Mouse (Mus musculus) kidney, postnatal 0 days (tissue): Measurements from ENCODE around the gene Abhd15. TPM values are rescaled to one million over a fixed set of nuclear protein-coding genes. Genes with fewer than 3 reads are reported as not detected.

ENCODE experiments used
- ATAC-seq: fragments of 200-750 bp; cut with Nextera tagmentation; replicated peaks from 2 replicates; pipeline ENCODE4 v1.8.0; 2017; ENCODE audit warnings: low read depth, moderate number of reproducible peaks, moderate TSS enrichment, moderate library complexity; ENCODE audit not compliant: low FRiP score
- DNase-seq: peaks from one replicate; pipeline ENCODE4 v3.0.0-alpha.2; 2016; ENCODE audit warnings: low spot score
- H3K27ac ChIP-seq: fragments of 300-500 bp; sonication (generic); 2 replicates; pipeline ENCODE4 v1.5.1; 2014; ENCODE audit warnings: mild to moderate bottlenecking
- H3K27me3 ChIP-seq: fragments of 300-500 bp; sonication (generic); 2 replicates; pipeline ENCODE4 v1.6.1; 2014; ENCODE audit warnings: low read length, mixed read lengths; ENCODE audit not compliant: insufficient read depth
- H3K36me3 ChIP-seq: fragments of 300-500 bp; sonication (generic); 2 replicates; pipeline ENCODE4 v1.6.1; 2014; ENCODE audit warnings: low read length, mixed read lengths; ENCODE audit not compliant: insufficient read depth
- H3K4me1 ChIP-seq: fragments of 300-500 bp; sonication (generic); replicated peaks from 2 replicates; pipeline ENCODE4 v1.6.1; 2014; ENCODE audit warnings: antibody characterized with exemption, low read length, mixed read lengths; ENCODE audit not compliant: insufficient read depth
- H3K4me2 ChIP-seq: fragments of 300-500 bp; sonication (generic); 2 replicates; pipeline ENCODE4 v1.6.1; 2014; ENCODE audit warnings: mild to moderate bottlenecking, low read length, moderate library complexity, mixed read lengths
- H3K4me3 ChIP-seq: fragments of 300-500 bp; sonication (generic); replicated peaks from 2 replicates; pipeline ENCODE4 v1.5.1; 2014; ENCODE audit warnings: low read depth, low read length
- H3K9ac ChIP-seq: fragments of 300-500 bp; sonication (generic); 2 replicates; pipeline ENCODE4 v1.6.1; 2014; ENCODE audit warnings: low read depth, low read length
- H3K9me3 ChIP-seq: fragments of 300-500 bp; sonication (generic); replicated peaks from 2 replicates; pipeline ENCODE4 v1.6.1; 2016; ENCODE audit warnings: low read length, inconsistent platforms, mixed read lengths
- CTCF ChIP-seq: IDR thresholded peaks from 2 replicates; pipeline ENCODE4 v1.5.1; 2016; ENCODE audit warnings: antibody characterized with exemption, low read depth, mild to moderate bottlenecking, moderate library complexity
- WGBS: fragments of 180-500 bp; shearing (Covaris S2); extraction: QIAGEN DNeasy Blood & Tissue Kit; methylation state at CpG from one replicate; pipeline ENCODE4 v1.1.7; 2014; 5-methylcytosine and 5-hydroxymethylcytosine counted together
- polyA plus RNA-seq: library from polyadenylated mRNA; unstranded; fragments of >200 nt; fragmentation: Nextera tagmentation; extraction: Ambion mirVana; gene quantifications from 2 replicates; pipeline ENCODE4 v1.2.1, GENCODE M21; 2015

Abhd15 gene
- polyA plus RNA-seq, 1 experiment from 2014 or later, result 1.9 TPM

- no peak for TF ChIP-seq CTCF
- no peak overlapping the region for H3K9ac ChIP-seq
- WGBS, result 93% methylated on average over 4 of the region's 4 CpGs
These were observed 12.9 kb upstream of the Abhd15 start for GRCm38 (mm10) chr11:77501971-77502370.

GRCm38 (mm10) chr11:77502481-77502880 lies 12.4 kb upstream of the Abhd15 start:
- DNase-seq (no peak), ATAC-seq (no peak)
- no peaks in the 10 kb centered on the region for H3K9me3 ChIP-seq
- H3K27ac ChIP-seq, result no peak overlapping the region
- H3K4me3 ChIP-seq, result no peak overlapping the region
- H3K36me3 ChIP-seq, result peaks cover 67% of the 10 kb centered on the region
- H3K4me2 ChIP-seq, result no peak overlapping the region
- no peak overlapping the region for H3K9ac ChIP-seq
- 84% methylated on average over 6 of the region's 6 CpGs for WGBS
- no peaks in the 10 kb centered on the region for H3K27me3 ChIP-seq
- TF ChIP-seq CTCF, result no peak
- peaks cover 8% of the 10 kb centered on the region for H3K4me1 ChIP-seq

More at GRCm38 (mm10) chr11:77501971-77502370, 12.9 kb upstream of the Abhd15 start:
- no peak overlapping the region for H3K4me2 ChIP-seq
- H3K9me3 ChIP-seq, result no peaks in the 10 kb centered on the region
- H3K27me3 ChIP-seq, result no peaks in the 10 kb centered on the region
- H3K36me3 ChIP-seq, result peaks cover 66% of the 10 kb centered on the region
- ATAC-seq (no peak), DNase-seq (no peak)
- H3K27ac ChIP-seq, result no peak overlapping the region
- H3K4me1 ChIP-seq, result peaks cover 13% of the 10 kb centered on the region
- no peak overlapping the region for H3K4me3 ChIP-seq

DNA sequence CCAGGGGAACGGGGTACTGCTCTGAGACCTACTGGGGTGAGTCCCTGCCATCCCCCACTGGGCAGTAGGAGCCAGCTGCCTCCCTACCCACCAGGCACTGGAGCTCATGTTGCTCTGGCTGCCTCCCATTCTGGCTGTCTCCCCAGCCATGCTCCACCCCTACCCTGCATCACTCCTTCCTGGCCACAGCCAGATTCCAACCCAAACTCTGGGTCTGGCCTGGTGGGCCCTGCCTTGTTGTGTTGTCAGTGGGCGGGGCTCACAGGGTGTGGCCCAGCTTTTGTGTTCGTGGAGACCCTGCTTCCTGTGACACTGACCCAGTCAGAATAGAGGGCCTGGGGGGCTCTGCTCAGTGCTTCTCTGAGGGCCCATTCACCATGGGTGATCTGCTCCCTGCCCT lies 11.4 kb upstream of the Abhd15 start:
- WGBS, result 70% methylated on average over 3 of the region's 3 CpGs
- Histone ChIP-seq H3K4me3 (no peak overlapping the region), H3K9ac (no peak overlapping the region), H3K27ac (no peak overlapping the region), H3K9me3 (no peaks in the 10 kb centered on the region), H3K4me1 (peaks cover 4% of the 10 kb centered on the region), H3K27me3 (no peaks in the 10 kb centered on the region), H3K4me2 (no peak overlapping the region), H3K36me3 (peaks cover 67% of the 10 kb centered on the region)
- ATAC-seq (no peak), DNase-seq (no peak)
- TF ChIP-seq CTCF, result no peak

GRCm38 (mm10) chr11:77504377-77504776 lies 10.5 kb upstream of the Abhd15 start:
- Histone ChIP-seq H3K9me3 (no peaks in the 10 kb centered on the region), H3K4me2 (no peak overlapping the region), H3K27ac (no peak overlapping the region), H3K4me1 (peaks cover 5% of the 10 kb centered on the region), H3K36me3 (peaks cover 64% of the 10 kb centered on the region), H3K4me3 (no peak overlapping the region), H3K27me3 (no peaks in the 10 kb centered on the region), H3K9ac (no peak overlapping the region)
- ATAC-seq (no peak), DNase-seq (no peak)
- TF ChIP-seq CTCF, result no peak
- WGBS, result 93% methylated on average over 19 of the region's 19 CpGs

- no peak overlapping the region for H3K4me3 ChIP-seq
- no peaks in the 10 kb centered on the region for H3K9me3 ChIP-seq
- DNase-seq (no peak), ATAC-seq (peak; percentile 11; the same call in 1 of the 2 replicates)
- peaks cover 55% of the 10 kb centered on the region for H3K36me3 ChIP-seq
- H3K27ac ChIP-seq, result peak overlapping the region; percentile 31; the same call in 1 of the 2 replicates
- peaks cover 9% of the 10 kb centered on the region for H3K4me1 ChIP-seq
- H3K27me3 ChIP-seq, result no peaks in the 10 kb centered on the region
- TF ChIP-seq CTCF, result no peak
- WGBS, result 83% methylated on average over 22 of the region's 22 CpGs
- no peak overlapping the region for H3K4me2 ChIP-seq
- no peak overlapping the region for H3K9ac ChIP-seq
These were observed 9.5 kb upstream of the Abhd15 start for GRCm38 (mm10) chr11:77505291-77505980.

GRCm38 (mm10) chr11:77506273-77506672 lies 8.6 kb upstream of the Abhd15 start:
- H3K9ac ChIP-seq, result no peak overlapping the region
- DNase-seq (no peak), ATAC-seq (peak; percentile 49)
- no peaks in the 10 kb centered on the region for H3K9me3 ChIP-seq
- no peak overlapping the region for H3K4me2 ChIP-seq
- peaks cover 9% of the 10 kb centered on the region for H3K4me1 ChIP-seq
- no peak for TF ChIP-seq CTCF
- 72% methylated on average over 14 of the region's 14 CpGs for whole genome bisulfite sequencing
- no peak overlapping the region for H3K27ac ChIP-seq
- H3K27me3 ChIP-seq, result no peaks in the 10 kb centered on the region
- peaks cover 48% of the 10 kb centered on the region for H3K36me3 ChIP-seq
- H3K4me3 ChIP-seq, result no peak overlapping the region

DNA sequence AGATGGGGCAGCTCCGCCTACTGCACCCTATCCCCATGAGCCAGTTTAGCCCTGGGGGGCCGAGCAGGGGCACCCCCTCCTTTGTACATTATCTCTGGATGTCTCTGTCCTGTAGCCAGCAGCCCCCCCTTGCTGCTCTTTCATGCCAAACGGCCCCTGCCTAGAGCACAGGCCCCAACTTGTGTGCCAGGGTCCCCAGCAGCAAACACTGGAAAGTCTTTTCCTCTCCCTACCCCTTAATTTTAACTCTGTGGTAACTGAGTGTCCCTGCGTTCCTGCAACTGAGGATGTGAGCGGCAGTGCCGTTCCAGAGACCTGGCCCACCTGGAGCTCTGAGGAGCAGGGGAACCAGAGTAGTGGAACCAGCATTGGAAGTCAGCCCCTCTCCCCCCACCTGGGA lies 8.0 kb upstream of the Abhd15 start:
- Histone ChIP-seq H3K9ac (no peak overlapping the region), H3K4me1 (peaks cover 9% of the 10 kb centered on the region), H3K9me3 (no peaks in the 10 kb centered on the region), H3K4me2 (no peak overlapping the region), H3K27ac (0 out of 2 replicates have a peak overlapping the region, but pooled peaks have one; percentile 5), H3K36me3 (peaks cover 47% of the 10 kb centered on the region), H3K4me3 (no peak overlapping the region), H3K27me3 (no peaks in the 10 kb centered on the region)
- ATAC-seq (no peak), DNase-seq (no peak)
- no peak for TF ChIP-seq CTCF
- 86% methylated on average over 6 of the region's 6 CpGs for WGBS
